Mouse (Mus musculus): ENCODE measurements around the gene Tppp3.

GRCm38 (mm10) chr8:105448188-105448587, 23.1 kb downstream of the Tppp3 start:
- TF ChIP-seq CTCF (IDR thresholded peaks at IDR 0.05; ENCODE audit: low read depth) (no peak), EP300 (IDR thresholded peaks at IDR 0.05; ENCODE audit: low read depth) (peak; percentile 80)

Measured in liver, embryonic 14.5 days (tissue).